Comparison of ENCODE assay signal across 26 mouse cellular contexts in genomic region chr8:8978969-8979368, GRCm38 (mm10).
"Had no signal": no experiment of that assay in that cellular context is flagged by ENCODE, and none has a peak within 500 bp of the region (broad histone marks: within the 10 kb centered on the region; RNA-seq: fewer than 3 reads in every experiment).

No protein-coding gene starts in this region.

- H3K9me3 ChIP-seq: heart, embryonic 13.5 days; heart, embryonic 15.5 days; hindbrain, embryonic 13.5 days; hindbrain, embryonic 15.5 days; kidney, embryonic 15.5 days; limb, embryonic 15.5 days; liver, embryonic 12.5 days had no signal

- H3K4me2 ChIP-seq: heart, embryonic 11.5 days; heart, embryonic 13.5 days; heart, embryonic 15.5 days; hindbrain, embryonic 13.5 days; hindbrain, embryonic 15.5 days; kidney, embryonic 15.5 days; limb, embryonic 13.5 days; limb, embryonic 15.5 days; liver, embryonic 12.5 days had no signal

- H3K27me3 ChIP-seq: heart, embryonic 13.5 days; heart, embryonic 15.5 days; hindbrain, embryonic 15.5 days; limb, embryonic 13.5 days; limb, embryonic 15.5 days; liver, embryonic 12.5 days had no signal

- DNase-seq: gastrocnemius, adult 2 months; gastrocnemius, postnatal 10 days; gastrocnemius, postnatal 36 days; heart, adult 2 months; heart, postnatal 14 days; heart, postnatal 36 days; kidney, adult 11 months; kidney, adult 2 months; kidney, adult 9 months; kidney, postnatal 14 days; kidney, postnatal 36 days; layer of hippocampus, adult 9-11 months; layer of hippocampus, postnatal 36 days; left cerebral cortex, postnatal 4 days had no signal

- H3K36me3 ChIP-seq: heart, embryonic 13.5 days; heart, embryonic 15.5 days; hindbrain, embryonic 13.5 days; hindbrain, embryonic 15.5 days; kidney, embryonic 15.5 days; limb, embryonic 13.5 days; limb, embryonic 15.5 days; liver, embryonic 12.5 days had no signal

- H3K4me1 ChIP-seq: hindbrain, embryonic 13.5 days; hindbrain, embryonic 15.5 days; kidney, embryonic 15.5 days had no signal

- ATAC-seq: hindbrain, postnatal 0 days; intestine, embryonic 16.5 days; liver, embryonic 12.5 days had no signal

- H3K4me3 ChIP-seq: gastrocnemius, adult 2 months; heart, adult 2 months; heart, embryonic 13.5 days; heart, embryonic 15.5 days; hindbrain, embryonic 13.5 days; hindbrain, embryonic 15.5 days; kidney, embryonic 15.5 days; limb, embryonic 13.5 days; limb, embryonic 15.5 days; liver, embryonic 12.5 days had no signal

- H3K27ac ChIP-seq: gastrocnemius, adult 2 months; heart, adult 2 months; heart, embryonic 13.5 days; heart, embryonic 15.5 days; hindbrain, embryonic 13.5 days; hindbrain, embryonic 15.5 days; hindbrain, postnatal 0 days; kidney, embryonic 15.5 days; kidney, postnatal 0 days; limb, embryonic 13.5 days; limb, embryonic 15.5 days; liver, embryonic 12.5 days had no signal

- H3K9ac ChIP-seq: heart, embryonic 13.5 days; heart, embryonic 15.5 days; hindbrain, embryonic 13.5 days; hindbrain, embryonic 15.5 days; kidney, embryonic 15.5 days; limb, embryonic 13.5 days; limb, embryonic 15.5 days; liver, embryonic 12.5 days had no signal
